Mouse (Mus musculus) megakaryocyte, embryonic 14.5 days (primary cell): ENCODE results near the gene Ercc6l.

Source experiments
- FLI1 ChIP-seq: IDR thresholded peaks from 2 replicates; pipeline ENCODE4 v1.6.1; 2012; ENCODE audit warnings: low read length, inconsistent platforms, mixed read lengths
- GATA1 ChIP-seq: IDR thresholded peaks from 3 replicates; pipeline ENCODE4 v1.6.1; 2012; ENCODE audit warnings: mixed read lengths, low read length, inconsistent platforms, borderline replicate concordance

GRCm38 (mm10) chrX:102188712-102189497 lies 32.0 kb upstream of the Ercc6l start, which contains the start of gene Rps4x:
- TF ChIP-seq FLI1 = no peak
- no peak for TF ChIP-seq GATA1
